Mouse (Mus musculus): ENCODE results near the gene Wap. TPM values are rescaled to one million over a fixed set of nuclear protein-coding genes. Genes with fewer than 3 reads are reported as not detected.

Wap gene
- total RNA-seq (2014; rRNA removed) (not detected in 2 replicates), polyA plus RNA-seq (2015; fragmentation: Nextera tagmentation; extraction: Ambion mirVana) (not detected in 2 replicates)

- Histone ChIP-seq H3K27me3 (ENCODE audit: insufficient read depth, low read length) (no peaks in the 10 kb centered on the region), H3K4me1 (ENCODE audit: insufficient read depth) (no peaks in the 10 kb centered on the region), H3K9me3 (ENCODE audit: low read length) (no peaks in the 10 kb centered on the region), H3K4me2 (ENCODE audit: low read depth) (no peak within 1 kb of the TSS), H3K4me3 (ENCODE audit: low read depth, low read length) (no peak within 1 kb of the TSS), H3K36me3 (ENCODE audit: insufficient read depth) (no peaks in the 10 kb centered on the region), H3K27ac (ENCODE audit: low read depth, low read length) (no peak within 1 kb of the TSS), H3K9ac (no peak within 1 kb of the TSS)
- TF ChIP-seq CTCF (IDR thresholded peaks at IDR 0.05; ENCODE audit: low read depth): no peak
- ATAC-seq (no peak), DNase-seq (no peak)
- WGBS: 89% methylated on average over 4 of the region's 4 CpGs
Observed at GRCm38 (mm10) chr11:6638537-6638936, at the start of gene Wap. Gene Wap (minus strand): TSS chr11:6638637.

- Histone ChIP-seq H3K9ac (no peak overlapping the region), H3K4me2 (ENCODE audit: low read depth) (no peak overlapping the region), H3K4me3 (ENCODE audit: low read depth, low read length) (no peak overlapping the region), H3K4me1 (ENCODE audit: insufficient read depth) (no peaks in the 10 kb centered on the region), H3K36me3 (ENCODE audit: insufficient read depth) (no peaks in the 10 kb centered on the region), H3K9me3 (ENCODE audit: low read length) (no peaks in the 10 kb centered on the region), H3K27ac (ENCODE audit: low read depth, low read length) (no peak overlapping the region), H3K27me3 (ENCODE audit: insufficient read depth, low read length) (no peaks in the 10 kb centered on the region)
- TF ChIP-seq CTCF (IDR thresholded peaks at IDR 0.05; ENCODE audit: low read depth): no peak
- DNase-seq (no peak), ATAC-seq (no peak)
- WGBS: 42% methylated on average over 3 of the region's 3 CpGs
Observed at GRCm38 (mm10) chr11:6684741-6685140, 46.3 kb upstream of the Wap start.

GRCm38 (mm10) chr11:6680397-6680818 is 42.0 kb upstream of the Wap start:
- no peak overlapping the region for H3K4me3 ChIP-seq (ENCODE audit: low read depth, low read length)
- no peak; the same call in 1 of the 2 replicates for ATAC-seq
- no peak for TF ChIP-seq CTCF (IDR thresholded peaks at IDR 0.05; ENCODE audit: low read depth)
- H3K36me3 ChIP-seq (ENCODE audit: insufficient read depth): no peaks in the 10 kb centered on the region
- H3K27ac ChIP-seq (ENCODE audit: low read depth, low read length): no peak overlapping the region
- 40% methylated on average over 10 of the region's 10 CpGs for WGBS
- no peaks in the 10 kb centered on the region for H3K27me3 ChIP-seq (ENCODE audit: insufficient read depth, low read length)
- H3K9me3 ChIP-seq (ENCODE audit: low read length): no peaks in the 10 kb centered on the region
- H3K9ac ChIP-seq: no peak overlapping the region
- DNase-seq: no peak
- no peak overlapping the region for H3K4me2 ChIP-seq (ENCODE audit: low read depth)
- H3K4me1 ChIP-seq (ENCODE audit: insufficient read depth): no peaks in the 10 kb centered on the region

- ATAC-seq (no peak; the same call in 1 of the 2 replicates), DNase-seq (no peak)
- no peaks in the 10 kb centered on the region for H3K27me3 ChIP-seq (ENCODE audit: insufficient read depth, low read length)
- H3K9ac ChIP-seq: no peak overlapping the region
- no peak overlapping the region for H3K4me2 ChIP-seq (ENCODE audit: low read depth)
- no peaks in the 10 kb centered on the region for H3K4me1 ChIP-seq (ENCODE audit: insufficient read depth)
- no peak for TF ChIP-seq CTCF (IDR thresholded peaks at IDR 0.05; ENCODE audit: low read depth)
- WGBS: 74% methylated on average over 17 of the region's 17 CpGs
- H3K9me3 ChIP-seq (ENCODE audit: low read length): no peaks in the 10 kb centered on the region
- no peak overlapping the region for H3K4me3 ChIP-seq (ENCODE audit: low read depth, low read length)
- H3K36me3 ChIP-seq (ENCODE audit: insufficient read depth): no peaks in the 10 kb centered on the region
- H3K27ac ChIP-seq (ENCODE audit: low read depth, low read length): no peak overlapping the region
Observed at GRCm38 (mm10) chr11:6679694-6680396, 41.4 kb upstream of the Wap start.

DNA sequence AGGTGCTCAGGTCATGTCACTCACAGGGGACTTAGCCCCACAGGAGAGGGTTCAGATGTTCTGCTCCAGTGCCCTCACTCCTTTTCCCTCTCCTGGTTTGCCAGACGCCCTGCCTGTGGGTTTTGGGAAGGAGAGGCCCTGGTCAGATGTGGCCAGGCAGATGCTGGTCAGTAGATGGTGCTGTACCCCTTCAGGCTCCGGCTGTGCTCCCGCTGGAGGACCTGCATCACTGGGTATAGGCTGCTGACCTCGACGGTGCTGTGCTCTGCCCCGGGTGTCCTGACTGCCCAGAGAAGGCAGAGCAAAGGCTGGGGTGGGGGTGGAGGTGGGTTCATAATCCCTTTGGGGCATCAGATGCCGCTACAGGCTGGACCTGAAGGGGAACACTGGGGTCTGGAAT is 39.1 kb upstream of the Wap start:
- H3K4me2 ChIP-seq (ENCODE audit: low read depth): no peak overlapping the region
- WGBS: 13% methylated on average over 7 of the region's 7 CpGs
- no peaks in the 10 kb centered on the region for H3K9me3 ChIP-seq (ENCODE audit: low read length)
- H3K4me1 ChIP-seq (ENCODE audit: insufficient read depth): no peaks in the 10 kb centered on the region
- peak; percentile 57 for TF ChIP-seq CTCF (IDR thresholded peaks at IDR 0.05; ENCODE audit: low read depth)
- DNase-seq (no peak), ATAC-seq (peak; percentile 60)
- no peak overlapping the region for H3K27ac ChIP-seq (ENCODE audit: low read depth, low read length)
- no peak overlapping the region for H3K9ac ChIP-seq
- no peaks in the 10 kb centered on the region for H3K36me3 ChIP-seq (ENCODE audit: insufficient read depth)
- H3K4me3 ChIP-seq (ENCODE audit: low read depth, low read length): no peak overlapping the region
- no peaks in the 10 kb centered on the region for H3K27me3 ChIP-seq (ENCODE audit: insufficient read depth, low read length)

- H3K36me3 ChIP-seq (ENCODE audit: insufficient read depth): no peaks in the 10 kb centered on the region
- 92% methylated on average over 9 of the region's 9 CpGs for WGBS
- no peak overlapping the region for H3K4me3 ChIP-seq (ENCODE audit: low read depth, low read length)
- no peak overlapping the region for H3K9ac ChIP-seq
- no peaks in the 10 kb centered on the region for H3K27me3 ChIP-seq (ENCODE audit: insufficient read depth, low read length)
- H3K4me1 ChIP-seq (ENCODE audit: insufficient read depth): no peaks in the 10 kb centered on the region
- TF ChIP-seq CTCF (IDR thresholded peaks at IDR 0.05; ENCODE audit: low read depth): no peak
- H3K4me2 ChIP-seq (ENCODE audit: low read depth): no peak overlapping the region
- no peak overlapping the region for H3K27ac ChIP-seq (ENCODE audit: low read depth, low read length)
- H3K9me3 ChIP-seq (ENCODE audit: low read length): no peaks in the 10 kb centered on the region
- DNase-seq: no peak
- ATAC-seq: no peak
Observed at GRCm38 (mm10) chr11:6676641-6677040, 38.2 kb upstream of the Wap start.

GRCm38 (mm10) chr11:6675402-6675801 is 37.0 kb upstream of the Wap start:
- TF ChIP-seq CTCF (IDR thresholded peaks at IDR 0.05; ENCODE audit: low read depth): no peak
- ATAC-seq (no peak), DNase-seq (no peak)
- Histone ChIP-seq H3K27me3 (ENCODE audit: insufficient read depth, low read length) (no peaks in the 10 kb centered on the region), H3K36me3 (ENCODE audit: insufficient read depth) (no peaks in the 10 kb centered on the region), H3K9me3 (ENCODE audit: low read length) (no peaks in the 10 kb centered on the region), H3K4me1 (ENCODE audit: insufficient read depth) (no peaks in the 10 kb centered on the region), H3K9ac (no peak overlapping the region), H3K27ac (ENCODE audit: low read depth, low read length) (no peak overlapping the region), H3K4me3 (ENCODE audit: low read depth, low read length) (no peak overlapping the region), H3K4me2 (ENCODE audit: low read depth) (no peak overlapping the region)
- WGBS: 70% methylated on average over 7 of the region's 7 CpGs

Data from forebrain, postnatal 0 days (tissue).